Mouse (Mus musculus): ENCODE measurements around the gene Rgs6.

Gene Rgs6

DNA sequence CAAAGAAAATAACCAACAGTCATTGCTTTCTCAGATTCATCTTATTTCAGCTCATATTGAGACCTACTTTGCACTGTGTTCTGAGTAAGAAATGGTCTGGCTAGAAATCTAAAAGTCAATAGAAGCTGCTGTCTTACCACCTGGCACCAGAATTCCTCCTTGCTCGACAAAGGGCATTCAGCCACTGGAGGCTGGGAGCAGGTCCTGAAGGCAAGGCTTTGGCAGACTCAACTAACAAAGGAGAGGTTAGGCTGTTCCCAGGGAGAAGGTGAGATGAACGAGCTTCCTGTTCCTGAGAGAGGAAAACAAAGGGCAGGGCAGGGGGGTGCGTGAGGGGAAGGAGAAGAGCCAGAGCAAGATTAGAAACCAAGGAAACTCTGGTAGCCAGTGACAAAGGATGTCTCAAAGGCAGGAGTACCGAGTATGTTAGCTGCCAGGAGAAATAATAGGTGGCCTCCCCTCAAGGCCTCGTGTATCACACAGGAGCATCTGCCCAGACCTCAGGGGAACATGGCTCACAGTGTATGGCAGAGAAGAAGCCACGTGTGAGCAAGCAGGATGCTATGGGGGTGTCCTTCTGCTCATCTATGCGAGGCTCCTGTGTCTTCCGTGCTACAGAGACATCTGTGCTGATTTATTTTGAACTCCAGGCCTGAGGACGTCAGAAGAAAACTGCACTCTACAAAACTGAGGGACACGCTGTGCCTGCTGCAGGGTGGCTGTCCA lies 510.7 kb downstream of the Rgs6 start:
- DNase-seq (ENCODE audit: low spot score): no peak

DNA sequence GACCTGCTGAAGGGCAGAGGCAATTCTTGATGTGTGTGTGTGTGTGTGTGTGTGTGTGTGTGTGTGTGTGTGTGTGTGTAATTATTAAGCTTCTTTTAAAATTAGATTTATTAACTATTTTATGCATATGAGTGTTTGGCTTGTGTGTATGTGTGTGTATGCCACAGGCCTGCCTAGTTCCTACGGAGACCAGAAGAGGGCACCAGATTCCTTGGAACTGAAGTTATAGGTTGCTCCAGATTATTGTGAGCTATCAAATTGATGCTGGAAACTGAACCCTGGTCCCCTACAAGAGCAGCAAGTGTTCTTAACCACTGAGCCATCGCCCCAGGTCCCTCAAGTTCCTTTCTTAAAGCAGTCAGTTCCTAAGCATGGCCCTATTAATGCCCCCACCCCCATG lies 511.8 kb downstream of the Rgs6 start:
- no peak for DNase-seq (ENCODE audit: low spot score)

DNA sequence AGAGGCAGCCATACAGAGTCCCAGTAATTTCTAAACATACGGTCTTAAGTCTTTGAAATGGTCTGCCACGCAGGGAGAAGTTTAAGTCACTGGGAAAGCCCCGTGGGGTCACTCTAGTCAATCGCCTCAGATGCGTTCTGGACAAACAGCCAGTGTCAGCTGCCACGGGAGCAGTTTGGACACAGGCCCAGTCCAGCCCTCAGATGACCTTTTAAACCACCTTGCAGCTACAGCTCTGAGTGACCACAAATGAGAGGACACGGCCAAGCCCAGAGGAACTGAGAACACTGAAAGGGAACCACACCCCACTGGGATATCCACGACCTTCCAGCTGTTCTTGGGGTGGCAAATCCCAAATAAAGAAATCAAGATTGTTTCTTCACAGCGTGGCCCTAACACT lies 512.3 kb downstream of the Rgs6 start:
- no peak for DNase-seq (ENCODE audit: low spot score)

DNA sequence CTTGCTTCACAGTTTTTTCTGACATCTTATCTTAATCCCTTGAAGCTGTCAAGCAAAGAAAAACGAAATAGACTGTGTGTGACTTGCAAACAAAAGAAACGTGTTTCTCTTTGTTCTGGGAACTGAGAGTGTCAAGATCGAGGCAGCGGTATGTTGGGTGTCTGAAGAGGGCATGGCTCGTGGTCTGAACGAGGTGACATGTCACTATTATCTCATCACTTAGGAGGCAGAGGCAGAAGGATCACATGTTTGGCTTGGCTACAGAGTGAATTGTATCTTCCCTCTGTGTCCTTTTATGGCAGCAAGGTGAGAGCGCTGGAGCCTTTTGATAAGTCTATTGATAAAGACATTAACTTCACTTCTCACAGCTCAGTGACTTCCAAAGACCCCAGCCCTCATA lies 512.8 kb downstream of the Rgs6 start:
- DNase-seq (ENCODE audit: low spot score): no peak

DNA sequence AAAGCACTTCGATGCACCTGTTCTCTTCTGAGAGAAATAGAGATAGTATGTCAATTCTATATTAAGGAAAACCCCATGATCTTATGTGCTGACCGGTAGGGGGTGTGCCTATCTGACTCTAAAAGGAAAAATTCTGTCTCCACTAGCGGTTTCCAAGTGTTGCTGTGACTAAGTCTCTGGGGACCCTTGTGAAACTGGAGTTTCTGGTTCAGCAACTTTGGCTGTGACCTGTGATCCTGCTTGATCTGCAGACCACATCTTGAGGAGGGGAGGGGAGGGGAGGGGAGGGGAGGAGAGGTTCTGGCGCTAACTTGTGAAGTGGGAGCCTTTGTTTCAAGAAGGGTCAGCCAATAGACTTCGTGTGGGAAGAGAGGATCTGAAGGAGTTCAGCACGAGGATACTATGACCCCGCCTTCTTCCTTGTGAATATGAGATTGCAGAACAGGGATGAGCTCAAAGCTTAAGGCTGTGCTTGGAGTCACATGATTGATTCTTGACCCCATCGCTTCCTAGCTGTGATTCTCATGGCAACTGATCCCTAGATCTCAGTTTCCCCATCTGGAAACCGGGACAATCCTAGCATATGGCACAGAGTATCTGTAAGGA lies 517.5 kb downstream of the Rgs6 start:
- no peak for DNase-seq (ENCODE audit: low spot score)

DNA sequence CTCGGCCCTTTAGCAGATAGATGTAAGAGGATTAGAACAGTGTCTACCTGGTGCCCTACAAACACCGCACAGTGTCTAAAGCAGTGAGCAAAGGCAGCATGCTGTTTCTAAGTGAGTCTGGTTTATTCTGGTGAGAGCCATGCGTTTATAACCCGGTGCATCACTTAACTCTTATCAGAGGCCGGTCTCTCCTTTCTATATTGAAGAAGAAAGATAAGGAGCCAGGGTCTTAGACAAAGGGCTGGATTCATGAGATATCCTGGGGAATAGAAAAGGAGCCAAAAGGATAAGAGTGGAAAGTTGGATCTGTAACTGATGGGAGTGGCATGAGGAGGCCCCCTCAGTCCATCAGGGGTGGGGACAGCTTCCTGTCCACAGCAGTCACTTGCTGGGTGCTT lies 518.0 kb downstream of the Rgs6 start:
- DNase-seq (ENCODE audit: low spot score): no peak

DNA sequence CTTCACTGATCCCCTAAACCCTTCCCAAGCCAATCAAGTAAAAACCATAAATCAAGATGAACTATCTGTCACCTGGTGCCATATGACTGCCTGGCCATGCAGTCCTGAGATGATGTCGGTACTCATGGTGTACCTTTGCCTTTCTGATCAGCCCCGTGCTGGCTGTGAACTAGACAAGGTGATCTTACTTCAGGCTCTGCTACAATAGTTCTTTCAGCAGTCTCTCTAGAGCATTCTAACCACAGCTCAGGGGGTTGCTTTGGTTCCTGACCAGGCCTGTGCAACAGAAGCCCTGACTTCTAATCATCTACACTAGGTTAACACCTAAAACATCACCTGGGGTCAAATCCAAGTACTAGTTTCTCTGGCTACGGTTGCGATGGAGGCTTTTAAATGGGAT lies 521.4 kb downstream of the Rgs6 start:
- DNase-seq (ENCODE audit: low spot score): no peak

DNA sequence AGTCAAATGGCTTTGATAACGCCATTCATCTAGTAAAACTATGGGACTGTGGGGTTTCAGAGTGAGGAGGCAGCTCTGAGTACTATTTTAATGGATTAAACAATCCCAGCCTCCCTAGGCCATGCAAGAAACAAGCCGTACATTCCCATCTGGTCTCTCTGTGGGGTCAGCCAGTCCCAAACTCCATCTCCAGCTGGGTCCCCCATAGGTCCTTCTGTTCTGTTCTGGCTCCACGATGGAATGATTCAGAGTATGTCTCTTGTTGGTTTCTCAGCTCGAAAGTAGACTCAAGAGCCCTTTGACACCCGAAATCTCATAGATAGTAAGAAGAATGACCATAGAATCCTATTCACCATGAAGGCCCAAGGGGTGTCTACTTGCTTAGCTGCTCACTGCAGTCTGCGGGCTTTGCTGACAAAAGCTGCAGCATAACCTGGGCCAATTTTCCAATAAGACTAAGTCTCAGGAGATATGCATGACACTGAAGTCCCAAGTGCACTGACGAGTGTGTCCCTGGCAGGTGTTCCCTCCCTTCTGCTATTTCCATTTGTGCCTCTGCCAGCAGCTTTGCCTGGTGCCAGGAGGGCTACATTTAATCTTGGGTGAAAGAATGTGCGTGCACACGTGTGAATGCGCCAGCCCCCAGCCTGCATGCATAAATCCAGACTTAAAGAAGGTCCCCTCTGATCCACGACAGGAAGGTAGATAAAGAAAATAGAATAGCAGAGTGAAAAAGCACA lies 522.0 kb downstream of the Rgs6 start:
- DNase-seq (ENCODE audit: low spot score): no peak

DNA sequence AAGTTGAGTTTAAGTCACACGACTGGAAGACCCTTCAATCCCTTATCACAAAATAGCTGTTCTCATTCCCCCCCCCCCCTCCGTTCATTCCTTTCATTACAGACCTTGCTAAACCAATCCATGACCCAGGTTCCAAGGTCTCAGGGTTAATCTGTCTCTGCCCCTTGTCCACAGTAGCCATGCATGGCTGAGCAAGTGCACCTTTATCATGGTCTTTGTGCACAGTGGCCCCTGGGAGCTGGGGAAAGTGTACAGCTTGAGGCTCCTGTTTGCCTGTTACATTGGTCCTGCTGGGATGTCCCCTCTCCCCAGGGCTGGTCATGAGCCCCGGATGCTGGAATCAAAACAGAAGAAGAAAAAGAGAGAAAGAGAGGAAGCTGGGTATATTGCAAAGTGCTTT lies 522.6 kb downstream of the Rgs6 start:
- DNase-seq (ENCODE audit: low spot score): no peak

DNA sequence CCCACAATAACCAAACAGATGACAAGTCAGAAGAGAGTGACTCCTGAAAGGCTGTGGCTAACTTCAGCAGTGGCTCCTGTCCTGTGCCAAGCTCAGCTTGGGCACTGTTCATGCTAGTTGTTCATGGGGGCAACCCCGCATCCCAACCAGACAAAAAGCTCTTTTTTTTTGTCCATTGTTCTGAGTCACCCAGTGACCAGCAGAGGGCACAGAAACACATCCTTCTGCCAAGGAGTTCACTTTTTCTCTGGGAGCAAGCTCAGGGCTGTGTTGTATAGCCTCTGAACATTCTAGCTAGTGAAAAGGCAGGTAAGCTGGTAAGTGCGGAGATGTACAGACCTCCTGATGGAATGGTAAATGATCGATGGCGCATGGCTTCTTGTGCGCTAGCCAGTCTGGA lies 524.2 kb downstream of the Rgs6 start:
- DNase-seq (ENCODE audit: low spot score): no peak

DNA sequence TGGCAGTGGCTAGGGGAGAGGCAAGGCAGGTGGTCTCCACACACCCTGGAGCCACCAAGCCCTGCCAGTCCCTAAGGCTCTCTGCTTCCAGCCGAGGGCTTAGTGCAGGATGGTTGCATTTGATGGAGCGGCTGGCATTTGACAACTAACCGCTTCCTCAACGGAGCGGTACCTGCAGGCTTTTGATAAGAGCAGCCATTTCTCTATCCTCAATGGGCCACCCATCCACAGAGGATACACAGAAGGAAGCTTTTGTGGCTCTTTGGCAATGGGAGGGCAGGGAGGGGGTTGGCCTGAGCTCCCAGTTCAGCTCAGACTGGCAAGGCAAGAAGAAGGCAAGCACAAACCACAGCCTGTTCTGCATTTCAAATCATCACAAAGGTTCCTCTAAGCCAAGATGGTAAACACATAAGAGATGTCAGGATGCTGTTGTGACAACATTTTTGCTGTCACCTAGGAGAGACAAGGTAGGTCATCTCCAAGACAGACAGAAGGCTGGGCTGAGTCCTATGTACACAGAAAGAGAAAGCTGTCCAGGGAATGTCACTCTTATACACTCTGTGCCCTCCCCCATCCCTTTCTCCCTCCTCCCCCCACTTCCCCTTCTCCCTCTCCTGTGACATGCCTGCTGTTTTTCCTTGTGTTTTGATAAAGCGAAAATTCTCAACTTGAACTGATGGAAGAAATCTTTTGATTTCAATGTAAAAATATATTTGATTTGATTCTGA lies 525.0 kb downstream of the Rgs6 start:
- DNase-seq (ENCODE audit: low spot score): no peak

DNA sequence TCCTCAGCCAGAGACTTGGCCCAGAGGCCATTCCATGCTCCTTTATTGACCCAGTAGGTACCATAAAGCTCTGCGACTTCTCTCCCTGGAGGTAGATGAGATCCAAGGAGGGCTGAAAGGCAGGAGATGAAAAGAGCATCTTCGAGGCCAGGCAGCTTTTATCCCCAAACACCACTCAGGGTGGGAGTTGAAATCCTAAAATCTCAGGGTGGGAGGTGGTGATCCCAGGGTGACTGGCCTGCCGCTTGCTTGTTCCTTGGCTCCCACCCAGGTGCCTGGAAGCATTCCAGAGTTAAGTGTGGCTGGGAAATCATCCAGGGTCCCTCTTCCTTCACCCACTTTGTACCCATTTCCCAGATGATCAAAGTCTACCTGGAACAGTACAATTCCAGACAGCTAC lies 525.9 kb downstream of the Rgs6 start:
- DNase-seq (ENCODE audit: low spot score): no peak

DNA sequence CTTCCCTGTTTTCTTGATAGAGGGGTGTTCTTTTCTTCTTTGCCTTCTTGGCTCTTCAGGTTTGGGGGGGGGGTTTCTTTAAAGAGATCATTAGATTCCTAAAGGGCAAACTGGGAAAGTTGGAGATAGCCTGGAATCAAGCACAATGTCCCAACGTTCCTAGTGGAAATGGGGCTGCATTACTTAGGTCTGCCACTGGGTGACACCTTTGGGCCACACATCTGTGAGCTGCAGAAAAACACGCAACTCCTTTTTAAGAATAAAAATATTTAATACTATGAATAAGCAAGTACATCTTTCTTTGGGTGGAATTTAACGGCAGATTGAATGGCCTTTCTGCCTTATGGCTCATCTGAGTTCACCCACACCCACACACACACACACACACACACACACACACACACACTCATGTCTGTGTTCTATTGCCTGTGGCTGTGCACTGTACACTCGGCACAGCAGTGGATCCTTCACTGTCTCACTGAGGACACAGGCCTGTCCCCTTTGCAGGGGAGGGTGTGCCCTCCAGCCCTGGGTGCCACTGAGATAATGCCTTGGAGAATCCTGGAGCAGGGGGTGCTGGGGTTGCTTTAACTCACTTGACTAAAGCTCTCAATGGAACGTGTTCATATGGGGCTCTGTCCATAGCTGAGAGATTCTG lies 526.4 kb downstream of the Rgs6 start:
- DNase-seq (ENCODE audit: low spot score): peak; percentile 80

DNA sequence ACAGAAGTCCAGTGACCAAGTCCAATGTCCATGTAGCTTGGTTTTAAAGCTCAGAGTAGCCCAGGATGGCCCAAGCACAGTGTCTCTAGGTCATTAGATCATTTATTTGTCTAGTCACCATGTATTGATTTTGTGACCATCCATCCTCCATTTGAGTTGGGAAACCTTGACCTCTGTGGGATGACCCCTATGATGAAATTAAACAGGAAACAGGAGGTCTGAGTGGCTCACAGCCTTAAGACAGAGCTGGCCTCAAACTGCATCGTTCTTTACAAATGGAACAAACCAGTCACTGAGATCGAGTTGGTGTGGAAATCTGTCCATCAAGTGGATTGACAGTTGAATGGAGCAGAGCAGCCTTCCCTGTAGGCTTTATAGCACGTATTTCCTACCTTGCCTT lies 536.0 kb downstream of the Rgs6 start:
- no peak for DNase-seq (ENCODE audit: low spot score)

DNA sequence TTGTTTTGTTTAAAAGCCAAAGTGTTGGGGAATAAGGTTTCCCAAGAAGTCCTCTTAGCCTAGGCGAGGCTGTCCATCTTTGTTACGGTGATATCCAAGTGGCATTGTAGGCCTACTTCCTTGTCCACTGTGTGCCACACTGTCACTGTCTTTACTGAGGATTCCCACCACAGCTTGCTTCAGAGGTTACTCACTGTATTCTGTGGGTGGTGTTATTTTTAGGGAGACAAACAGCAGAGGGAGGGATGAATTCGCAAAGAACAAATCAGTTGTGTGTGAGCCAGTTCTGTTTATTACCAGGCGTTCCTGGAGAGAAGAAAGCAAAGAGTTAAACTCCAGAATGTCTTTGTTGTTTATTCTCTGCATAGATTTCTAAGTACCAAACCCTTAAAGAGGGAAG lies 537.2 kb downstream of the Rgs6 start:
- DNase-seq (ENCODE audit: low spot score): no peak

DNA sequence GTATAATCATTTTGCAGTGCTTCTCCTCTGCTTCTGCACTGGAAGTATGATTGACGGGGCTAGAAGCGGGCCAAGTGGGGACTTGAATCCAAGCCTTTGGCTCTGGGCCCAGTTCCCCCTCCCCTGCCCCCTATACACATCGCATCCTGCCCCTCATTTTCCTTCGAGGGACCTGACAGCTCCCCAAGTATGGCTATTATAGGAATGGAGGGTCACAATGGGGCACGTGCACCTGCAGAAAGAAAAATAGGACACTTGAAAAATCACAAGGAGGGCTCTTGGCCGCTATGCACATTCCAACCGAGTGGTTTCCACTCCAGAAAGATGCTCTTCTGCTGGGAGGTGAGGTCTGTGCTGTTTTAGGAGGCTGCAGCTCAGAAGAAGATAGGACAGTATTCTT lies 538.8 kb downstream of the Rgs6 start:
- no peak for DNase-seq (ENCODE audit: low spot score)

DNA sequence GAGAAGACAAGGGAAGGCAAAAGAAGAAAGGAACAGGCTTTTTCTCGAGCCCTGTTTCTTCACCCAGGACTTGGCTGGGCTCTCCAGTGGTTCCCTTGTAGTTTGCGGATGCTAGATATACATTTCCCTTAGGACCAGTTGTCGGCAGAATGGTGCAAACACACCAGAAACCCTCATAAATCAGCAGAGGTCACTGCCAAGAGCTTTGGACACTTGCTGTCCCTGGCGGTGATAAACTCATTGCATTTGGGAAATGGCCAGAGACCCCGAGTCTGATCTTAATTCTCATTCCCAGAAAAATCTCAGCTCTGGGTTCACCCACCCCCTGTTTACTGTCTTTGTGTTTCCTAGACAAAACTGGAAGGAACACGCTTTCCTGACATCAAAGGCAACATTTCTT lies 539.9 kb downstream of the Rgs6 start:
- no peak for DNase-seq (ENCODE audit: low spot score)

DNA sequence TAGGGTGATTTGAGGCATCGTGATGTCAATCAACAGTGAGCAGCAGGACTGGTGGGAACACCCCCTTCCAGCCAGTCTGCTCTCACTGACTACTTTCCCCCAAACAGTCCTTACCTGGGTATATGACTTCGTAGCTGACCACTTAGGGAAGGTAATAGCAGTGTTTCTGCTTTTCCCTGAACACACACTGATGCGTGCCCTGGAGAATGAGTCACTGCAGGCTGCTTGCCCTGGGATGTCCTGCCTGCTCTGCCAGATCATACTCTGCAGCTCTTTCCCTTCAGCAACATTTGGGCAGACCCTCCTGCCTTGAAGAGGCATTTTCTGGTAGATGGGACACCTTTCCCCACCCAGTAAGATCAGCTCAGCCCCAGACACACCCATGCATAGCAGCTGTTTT lies 540.5 kb downstream of the Rgs6 start:
- no peak for DNase-seq (ENCODE audit: low spot score)

DNA sequence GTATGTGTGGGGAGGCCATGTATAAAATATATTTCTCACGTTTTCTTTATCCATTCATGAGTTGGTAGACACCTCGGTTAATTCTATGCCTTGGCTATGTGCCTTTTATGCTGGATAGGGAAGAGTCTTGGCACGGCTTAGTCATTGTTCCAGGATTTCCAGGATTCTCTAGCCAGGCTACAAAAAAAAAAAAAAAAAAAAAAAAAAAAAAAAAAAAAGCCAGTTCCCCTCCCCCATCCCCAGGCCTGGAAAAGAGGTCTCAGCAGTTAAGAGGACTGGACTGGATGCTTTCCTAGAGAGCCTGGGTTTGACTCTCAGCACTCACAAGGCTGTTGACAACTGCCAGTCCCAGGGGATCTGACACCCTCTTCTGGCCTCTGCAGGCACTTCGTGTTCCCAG lies 543.3 kb downstream of the Rgs6 start:
- DNase-seq (ENCODE audit: low spot score): no peak

DNA sequence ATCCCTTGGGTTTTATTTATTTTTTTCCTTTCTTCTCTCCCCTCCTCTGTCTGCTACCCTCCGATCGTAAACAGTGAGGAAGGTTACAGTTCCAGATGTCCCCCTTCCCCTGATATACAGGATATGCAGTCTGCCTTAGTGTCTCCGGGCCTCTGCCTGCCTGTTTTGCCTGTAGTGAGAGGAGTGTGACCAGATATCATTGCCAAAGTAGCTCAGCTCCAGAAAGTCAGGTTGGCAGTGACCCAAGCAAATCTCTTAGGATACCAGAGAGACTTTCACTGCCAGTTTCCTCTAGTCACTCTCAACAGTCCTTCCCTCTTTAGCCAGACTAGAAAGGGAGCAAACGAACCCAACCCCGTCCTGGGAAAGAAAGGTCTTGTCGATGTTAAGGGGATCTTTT lies 545.7 kb downstream of the Rgs6 start:
- DNase-seq (ENCODE audit: low spot score): peak; percentile 65

DNA sequence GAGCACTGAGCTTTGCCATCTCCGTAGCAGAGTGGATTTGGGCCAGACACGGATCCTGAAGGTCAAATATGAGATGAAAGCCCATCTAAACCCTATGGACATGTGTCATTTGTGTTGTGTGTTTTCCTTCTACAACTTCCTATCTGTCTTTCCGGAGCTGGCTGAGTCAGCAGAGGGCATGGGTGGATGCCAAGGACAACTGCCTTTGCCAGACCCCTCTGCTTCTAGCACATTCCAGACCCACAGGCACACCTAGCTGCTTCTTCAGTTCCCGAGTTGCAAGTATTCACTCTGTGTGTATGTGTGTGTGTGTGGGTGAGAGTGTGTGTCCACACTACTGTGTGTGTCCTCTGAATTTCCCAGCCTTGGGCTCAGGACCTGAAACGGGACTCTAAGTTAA lies 547.9 kb downstream of the Rgs6 start:
- no peak for DNase-seq (ENCODE audit: low spot score)

DNA sequence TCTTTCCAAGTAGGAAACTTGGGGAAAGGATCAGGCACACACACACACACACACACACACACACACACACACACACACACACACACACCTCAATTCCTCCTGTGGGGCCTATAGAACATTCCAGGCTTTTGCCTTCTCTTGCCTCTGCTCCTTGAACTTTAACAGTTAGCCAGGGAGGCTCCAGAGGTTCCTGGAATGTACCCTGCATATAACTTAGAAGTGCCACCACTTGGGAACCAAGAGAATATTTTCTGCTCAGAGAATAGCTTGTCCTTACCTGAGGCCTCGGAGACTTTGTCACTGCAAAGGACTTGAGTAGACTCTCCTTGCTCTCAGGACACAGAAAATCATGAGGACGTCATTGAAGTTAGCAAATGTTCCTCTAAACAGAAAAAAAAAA lies 548.4 kb downstream of the Rgs6 start:
- DNase-seq (ENCODE audit: low spot score): no peak
